Mouse (Mus musculus) adrenal gland, postnatal 4 days (tissue): ENCODE results near the gene Rerg. TPM values are rescaled to one million over a fixed set of nuclear protein-coding genes. Genes with fewer than 3 reads are reported as not detected.

ENCODE experiments used
- DNase-seq, 2 experiments: peaks; one replicate each; pipeline ENCODE4 v3.0.0; 2021 to 2022; ENCODE audit warnings: low spot score in 2 of 2, mixed read lengths in 2 of 2
- total RNA-seq, 2 experiments: library from RNA; stranded (reverse); gene quantifications; 2 replicates each; pipeline ENCODE4 v1.2.3; 2021

Rerg gene
- total RNA-seq, 2 experiments from 2014 or later, result 110 to 116 TPM

DNA sequence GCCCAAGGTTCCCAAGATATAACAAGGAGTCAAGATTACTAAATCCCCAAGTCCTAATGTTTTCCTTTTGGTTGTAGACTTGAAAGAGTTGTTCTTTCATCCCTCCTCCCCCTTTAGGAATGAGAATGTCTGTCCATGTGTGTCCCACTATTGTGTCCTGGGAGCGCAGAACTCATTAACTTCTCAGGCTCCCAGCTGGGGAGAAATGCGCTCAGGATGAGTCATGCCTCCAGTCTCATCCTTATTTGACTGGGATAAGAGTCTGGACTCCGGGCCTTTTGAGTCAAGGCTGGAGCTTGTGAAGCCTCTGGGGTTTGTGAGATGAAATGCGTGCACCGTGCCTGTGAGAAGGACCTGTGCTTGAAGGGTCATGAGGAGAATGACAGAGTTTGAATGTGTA lies 144.8 kb downstream of the Rerg start:
- no peak for DNase-seq

DNA sequence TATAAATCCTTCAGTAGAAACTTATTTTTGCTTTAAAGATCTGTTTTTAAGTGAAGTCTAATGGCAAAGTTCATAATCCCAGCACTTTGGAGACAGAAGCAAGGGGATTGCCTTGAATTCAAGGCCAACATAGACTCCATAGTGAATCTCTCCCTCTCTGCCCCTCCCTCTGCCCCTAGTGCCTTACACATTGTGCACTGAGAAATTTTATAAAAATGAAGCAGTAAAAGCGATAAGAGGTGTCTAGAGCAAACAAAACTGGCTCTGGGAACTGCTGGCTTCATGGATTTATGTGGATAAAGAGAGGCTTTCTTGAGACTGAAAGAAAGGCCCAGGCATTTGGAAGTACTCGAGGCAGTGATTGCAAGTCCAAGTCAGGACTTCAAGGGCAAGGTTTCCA lies 145.8 kb downstream of the Rerg start:
- no peak for DNase-seq

DNA sequence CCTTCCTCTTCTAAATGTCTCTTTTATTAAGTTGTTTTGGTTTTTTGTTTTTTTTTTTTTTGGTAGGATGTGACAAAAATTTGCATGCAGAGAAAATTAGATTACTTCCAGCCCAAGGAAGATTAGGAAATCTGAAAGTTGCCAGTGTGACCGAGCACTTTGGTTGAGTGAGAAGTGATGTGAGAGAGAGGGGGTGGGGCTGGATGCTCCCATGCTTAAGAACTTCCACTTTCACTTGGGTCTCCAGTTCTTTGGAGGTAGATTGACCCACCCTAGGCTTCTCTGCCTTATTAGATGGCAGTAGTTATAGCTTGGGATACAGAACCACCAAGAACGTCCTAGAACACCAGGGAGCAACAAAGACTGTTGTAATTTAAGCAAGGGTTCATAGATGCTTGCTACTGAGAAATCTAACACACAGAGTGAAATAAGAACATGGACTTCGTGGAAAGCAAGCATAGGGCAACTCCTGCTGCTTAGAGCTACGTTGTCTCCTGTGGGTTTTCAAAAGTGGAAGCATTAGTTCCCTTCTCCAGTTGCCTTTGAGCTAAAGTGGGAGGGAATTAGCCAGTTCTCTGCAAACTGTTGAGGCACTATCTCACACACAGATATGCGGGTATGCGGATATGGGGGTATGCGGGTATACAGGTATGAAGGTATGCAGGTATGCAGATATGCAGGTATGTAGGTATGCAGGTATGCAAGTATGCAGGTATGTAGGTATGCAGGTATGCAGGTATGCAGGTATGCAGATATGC lies 152.9 kb downstream of the Rerg start:
- DNase-seq, result no peak

DNA sequence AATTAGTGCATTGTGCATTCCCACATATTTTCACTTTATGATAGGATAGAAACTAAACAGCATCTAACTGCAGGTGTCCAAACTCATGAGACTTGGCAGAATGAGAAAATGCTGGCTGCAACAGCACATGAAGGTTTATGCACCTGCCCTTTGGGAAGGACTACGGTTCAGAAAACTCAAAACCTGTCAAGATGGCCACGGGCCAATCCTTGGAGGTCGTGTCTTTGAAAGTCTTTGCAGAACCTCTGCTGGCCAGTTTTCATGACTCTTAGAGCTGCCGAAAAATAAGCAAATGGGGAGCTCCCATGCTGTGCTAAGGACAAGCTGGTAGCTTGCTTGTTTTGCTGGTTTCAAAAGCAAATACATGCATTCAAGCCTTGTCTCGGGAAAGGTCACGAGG lies 156.0 kb downstream of the Rerg start:
- no peak for DNase-seq

DNA sequence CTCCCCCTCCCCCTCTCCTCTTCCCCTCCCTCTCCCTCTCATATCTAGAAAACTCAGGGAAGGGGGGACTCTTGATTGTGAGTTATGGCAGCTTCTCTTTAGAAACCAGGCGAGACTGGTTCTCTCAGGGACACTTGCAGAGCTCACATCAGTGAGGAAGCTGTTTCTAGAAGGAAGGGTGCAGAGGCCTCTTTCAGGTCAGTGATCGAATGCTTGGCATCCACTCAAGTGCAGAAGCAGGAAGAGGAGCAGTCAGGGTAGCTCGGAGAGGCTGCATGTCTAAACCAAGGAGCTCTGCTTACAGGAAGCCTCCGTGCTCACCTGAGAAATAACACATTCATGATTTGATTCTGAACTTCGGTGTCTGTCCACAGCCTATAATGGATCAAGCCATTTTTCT lies 159.1 kb downstream of the Rerg start:
- DNase-seq, result no peak

Other genes starting within 250 kb of the Rerg start
- 10 to 100 TPM in 1 of 2 experiments, under 1 TPM in 1; 0.40 to 13.6 TPM for gene Erp27, start 248.3 kb downstream of the Rerg start, total RNA-seq
- not detected for gene Pde6h, start 246.7 kb downstream of the Rerg start, total RNA-seq
- 10 to 100 TPM; 32.3 to 39.8 TPM for gene Arhgdib, start 228.6 kb downstream of the Rerg start, total RNA-seq
- gene Ptpro, start 81.8 kb upstream of the Rerg start, total RNA-seq, result 1 to 10 TPM; 2.5 to 9.0 TPM